Mouse (Mus musculus) cerebellum, postnatal 25 days (tissue): ENCODE data around the gene Slc11a2.
"Not testable (repeated sequence)": the region's sequence is repeated elsewhere in the genome, so short reads cannot be mapped to it uniquely, and the experiment has no call there.

ENCODE experiments used
- DNase-seq, 2 experiments: peaks; one replicate each; pipeline ENCODE4 v3.0.0; 2021; ENCODE audit warnings: mixed read lengths in 2 of 2

Gene Slc11a2

DNA sequence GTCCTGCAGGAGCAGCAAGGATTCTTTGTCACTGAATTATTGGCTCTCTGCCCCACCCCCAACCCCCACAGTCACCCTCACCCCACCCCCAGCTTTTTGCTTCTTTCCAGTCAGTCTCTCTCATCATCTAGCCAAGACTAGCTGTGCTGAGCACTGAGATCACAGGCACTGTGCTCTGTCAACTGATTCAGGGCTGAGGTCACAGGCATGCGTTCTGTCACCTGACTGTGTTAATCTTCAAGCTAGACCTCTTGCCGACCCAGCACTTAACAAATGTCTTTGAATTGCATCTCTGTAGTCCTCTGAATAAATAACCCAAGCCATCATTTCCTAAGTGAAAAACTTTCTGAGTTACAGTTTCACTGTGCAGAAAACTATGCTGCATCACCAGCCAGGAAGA, 75.4 kb downstream of the Slc11a2 start:
- DNase-seq = no peak

DNA sequence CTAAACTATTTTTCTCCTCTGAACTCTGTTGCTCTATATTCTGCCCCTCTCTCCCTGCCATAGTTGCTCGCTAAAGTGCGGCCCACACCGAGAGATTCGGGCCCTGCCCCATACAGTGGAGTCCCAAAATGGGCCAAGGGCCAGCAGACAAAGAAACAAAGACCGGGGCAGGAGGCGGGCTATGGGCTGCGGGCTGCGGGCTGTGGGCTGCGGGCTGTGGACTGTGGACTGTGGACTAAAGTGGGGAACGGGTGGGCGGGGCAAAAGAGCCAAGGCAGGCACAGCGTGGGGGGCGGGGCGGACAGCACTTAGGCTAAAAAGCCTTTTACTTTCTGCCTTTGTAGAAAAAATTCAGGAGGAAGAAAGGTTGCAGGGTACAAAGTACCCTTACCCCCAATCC, 78.1 kb downstream of the Slc11a2 start:
- no peak for DNase-seq

DNA sequence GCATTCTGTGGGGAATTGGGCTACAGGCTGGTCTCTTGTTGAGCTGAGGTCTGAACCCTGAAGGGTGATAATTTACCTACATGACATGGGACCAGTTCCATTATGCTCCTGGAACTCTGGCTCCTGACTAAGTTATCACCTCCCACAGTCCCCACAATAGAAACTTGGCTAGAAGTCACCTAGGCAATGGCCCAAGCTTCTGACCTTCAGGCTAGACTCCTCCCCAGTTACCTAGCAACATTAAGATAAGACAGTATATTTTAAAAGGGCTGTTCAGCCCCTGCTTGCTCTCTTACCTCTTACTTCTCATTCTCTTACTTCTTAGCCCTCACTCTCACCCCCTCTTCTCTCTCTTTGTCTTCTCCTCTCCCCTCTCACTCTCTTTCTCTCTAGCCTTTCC, 79.4 kb downstream of the Slc11a2 start:
- no peak for DNase-seq

DNA sequence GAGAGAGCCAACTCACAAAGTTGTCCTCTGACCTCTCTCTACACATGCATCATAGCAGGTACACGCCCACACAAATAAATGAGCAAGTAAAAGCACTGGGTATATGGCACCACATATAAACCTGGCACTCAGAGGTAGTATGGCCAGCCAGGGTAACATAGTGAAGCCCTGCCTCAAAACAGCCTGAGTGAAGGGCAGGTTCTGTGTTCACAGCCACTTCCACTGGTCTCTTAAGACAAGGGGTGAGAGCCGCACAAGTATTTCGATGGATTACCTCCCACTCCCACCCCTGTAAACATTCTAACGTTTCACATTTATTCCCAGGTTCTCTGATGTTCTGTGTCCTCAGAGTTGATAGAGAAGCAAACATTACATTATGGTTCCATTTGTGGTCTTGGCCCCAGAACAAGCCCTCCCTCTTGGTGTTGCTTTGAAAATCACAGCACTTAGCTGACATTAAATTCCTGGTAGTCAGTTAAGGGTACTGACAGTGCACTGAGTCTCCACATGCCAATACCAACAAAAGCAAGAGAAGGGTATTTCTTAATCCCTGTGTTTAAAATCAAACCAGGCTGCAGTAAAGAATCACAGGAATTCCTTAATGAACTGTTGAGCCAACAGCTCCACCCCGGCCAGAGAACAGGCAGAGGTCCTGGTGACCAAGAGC, 83.4 kb downstream of the Slc11a2 start:
- not testable (repeated sequence) for DNase-seq
